Mouse (Mus musculus): Measurements from ENCODE around the gene Adcy9.

GRCm38 (mm10) chr16:4355260-4356043 lies 64.8 kb downstream of the Adcy9 start:
- TF ChIP-seq CTCF (conservative IDR thresholded peaks at IDR 0.05; ENCODE audit: low read length): no peak
- TF ChIP-seq POU5F1 (IDR thresholded peaks at IDR 0.05; ENCODE audit: borderline replicate concordance, low read length): no peak
- no peak for TF ChIP-seq NANOG (IDR thresholded peaks at IDR 0.05; ENCODE audit: borderline replicate concordance, low read length)

Data from E14TG2a.4 (cell line).